Mouse (Mus musculus) stomach, postnatal 0 days (tissue): ENCODE measurements around the gene Lmntd1.

ENCODE experiments used
- CTCF ChIP-seq: IDR thresholded peaks from 2 replicates; pipeline ENCODE4 v1.5.1; 2016; ENCODE audit warnings: antibody characterized with exemption, low read depth, mild to moderate bottlenecking, moderate library complexity
- EP300 ChIP-seq: optimal IDR thresholded peaks from 2 replicates; pipeline ENCODE3; 2016; ENCODE audit warnings: antibody characterized with exemption

- TF ChIP-seq CTCF (no peak), EP300 (no peak)
Measured at GRCm38 (mm10) chr6:145366488-145366887, 247.6 kb downstream of the Lmntd1 start.
